Mouse (Mus musculus): ENCODE results near the gene Pappa2.

Pappa2 gene

GRCm38 (mm10) chr1:158910661-158911060 is 69.6 kb downstream of the Pappa2 start:
- no peak for DNase-seq (ENCODE audit: low spot score in 2 of 2)

DNA sequence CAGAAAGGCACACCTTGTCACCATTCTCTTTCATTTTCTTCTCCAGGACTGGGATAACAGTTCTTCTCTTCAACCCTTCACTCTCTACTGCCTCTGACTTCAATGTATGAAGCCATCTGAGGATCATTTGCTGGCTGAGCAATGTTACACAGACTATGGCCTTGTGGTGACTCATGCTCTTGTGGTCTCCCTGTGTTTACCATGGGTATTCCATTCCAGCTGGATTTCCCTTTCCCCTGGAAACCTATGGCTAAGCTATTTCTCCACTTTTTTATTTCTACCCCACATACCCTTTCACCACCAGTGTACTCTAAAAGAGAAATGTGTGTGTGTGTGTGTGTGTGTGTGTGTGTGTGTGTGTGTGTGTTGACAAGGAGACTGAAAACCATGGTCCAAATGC is 83.0 kb downstream of the Pappa2 start:
- no peak for DNase-seq (ENCODE audit: low spot score in 2 of 2)

- no peak for DNase-seq (ENCODE audit: low spot score in 2 of 2)
These were observed 85.8 kb downstream of the Pappa2 start for GRCm38 (mm10) chr1:158894441-158894840.

GRCm38 (mm10) chr1:158875487-158875886 is 104.8 kb downstream of the Pappa2 start:
- DNase-seq (ENCODE audit: low spot score in 2 of 2): no peak

GRCm38 (mm10) chr1:158874552-158875077 is 105.7 kb downstream of the Pappa2 start:
- no peak for DNase-seq (ENCODE audit: low spot score in 2 of 2)

GRCm38 (mm10) chr1:158873631-158874030 is 106.7 kb downstream of the Pappa2 start:
- DNase-seq (ENCODE audit: low spot score in 2 of 2): no peak

GRCm38 (mm10) chr1:158871401-158871800 is 108.9 kb downstream of the Pappa2 start:
- no peak for DNase-seq (ENCODE audit: low spot score in 2 of 2)

DNA sequence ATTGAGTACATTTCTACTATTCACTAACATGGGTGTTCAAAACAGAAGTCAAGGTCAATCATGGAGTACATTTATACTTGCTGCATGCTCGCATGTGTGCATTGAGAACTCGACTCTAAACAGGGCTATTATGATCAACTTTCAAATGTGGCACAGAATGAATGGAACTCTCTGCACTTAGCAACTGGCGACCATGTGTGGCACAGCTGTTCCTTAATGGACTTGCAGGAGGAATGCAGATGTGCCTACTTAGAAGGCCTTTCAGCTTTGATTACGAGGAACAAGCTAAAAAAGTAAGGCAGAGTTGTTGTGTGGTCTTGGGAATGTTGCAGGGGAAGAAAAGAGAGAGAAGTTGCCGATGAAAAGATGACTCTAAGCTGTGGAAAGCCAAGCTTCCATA is 120.1 kb downstream of the Pappa2 start:
- no peak for DNase-seq (ENCODE audit: low spot score in 2 of 2)

DNA sequence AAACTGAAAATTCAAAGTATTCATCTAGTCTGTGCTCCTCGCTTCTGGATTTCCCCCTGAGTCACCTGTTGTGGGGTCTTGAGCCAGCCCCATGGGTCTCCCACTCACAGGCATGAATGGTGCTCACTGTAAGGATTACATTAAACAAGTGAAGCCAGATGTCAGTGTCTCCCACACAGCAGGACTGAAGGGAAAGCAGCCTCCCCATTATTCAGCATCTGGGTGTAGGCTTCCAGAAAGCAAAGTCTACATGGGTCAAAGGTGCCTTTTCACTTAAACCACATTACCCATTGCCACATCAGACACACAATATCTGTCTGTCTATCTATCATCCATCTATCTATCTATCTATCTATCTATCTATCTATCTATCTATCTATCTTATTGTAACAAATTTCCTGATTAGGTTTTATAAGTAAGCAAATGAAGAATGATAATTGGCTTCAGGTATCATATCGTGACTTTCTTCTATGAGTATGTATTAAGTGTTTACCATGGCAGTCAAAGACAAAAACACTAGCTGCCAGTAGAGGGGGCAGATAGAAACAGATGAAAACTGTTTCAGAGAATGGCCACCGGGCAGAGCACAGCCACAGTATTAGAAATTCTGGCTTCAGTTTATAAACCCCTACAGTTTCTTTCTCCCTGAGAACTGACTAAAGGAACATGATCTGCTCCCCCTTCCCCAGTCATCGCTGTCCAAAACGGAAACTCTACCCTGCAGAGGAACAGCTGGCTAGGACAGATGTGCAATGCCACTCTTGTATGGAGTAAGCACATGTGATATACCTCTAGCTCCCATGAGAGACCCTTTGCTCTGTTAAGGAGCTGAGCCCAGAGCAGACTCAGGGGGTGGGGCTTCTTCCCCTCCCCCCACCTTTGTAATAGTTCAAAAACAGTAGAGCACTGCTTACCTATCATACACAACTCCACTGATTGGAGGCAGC is 126.1 kb downstream of the Pappa2 start:
- no peak for DNase-seq (ENCODE audit: low spot score in 2 of 2)

GRCm38 (mm10) chr1:158852836-158853567 is 127.3 kb downstream of the Pappa2 start:
- no peak for DNase-seq (ENCODE audit: low spot score in 2 of 2)

- no peak for DNase-seq (ENCODE audit: low spot score in 2 of 2)
These were observed 129.8 kb downstream of the Pappa2 start for GRCm38 (mm10) chr1:158850459-158850858.

- DNase-seq (ENCODE audit: low spot score in 2 of 2): no peak
These were observed 135.7 kb downstream of the Pappa2 start for GRCm38 (mm10) chr1:158844604-158845003.

GRCm38 (mm10) chr1:158837151-158837550 is 143.1 kb downstream of the Pappa2 start:
- no peak for DNase-seq (ENCODE audit: low spot score in 2 of 2)

GRCm38 (mm10) chr1:158830152-158830551 is 150.1 kb downstream of the Pappa2 start:
- DNase-seq (ENCODE audit: low spot score in 2 of 2): no peak

DNA sequence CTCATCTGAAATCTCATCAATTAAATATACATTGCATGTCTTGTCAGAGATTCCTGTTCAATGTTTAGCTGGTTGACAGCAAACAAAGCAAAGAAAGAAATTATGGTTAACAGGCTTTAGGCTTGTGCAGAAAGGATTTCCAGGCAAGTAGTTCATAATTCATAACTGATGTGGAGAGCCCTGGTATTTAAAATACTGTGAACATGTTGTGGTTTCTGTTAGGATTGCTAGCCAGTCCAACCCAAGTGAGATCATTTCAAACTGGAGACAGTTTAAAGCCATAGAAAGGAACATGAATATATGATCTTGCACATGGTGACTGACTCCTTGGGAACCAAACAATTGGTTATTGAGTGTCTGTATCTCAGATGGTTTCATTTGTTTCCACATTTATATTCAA is 152.4 kb downstream of the Pappa2 start:
- DNase-seq (ENCODE audit: low spot score in 2 of 2): no peak

GRCm38 (mm10) chr1:158819676-158820075 is 160.6 kb downstream of the Pappa2 start:
- DNase-seq (ENCODE audit: low spot score in 2 of 2): no peak

DNA sequence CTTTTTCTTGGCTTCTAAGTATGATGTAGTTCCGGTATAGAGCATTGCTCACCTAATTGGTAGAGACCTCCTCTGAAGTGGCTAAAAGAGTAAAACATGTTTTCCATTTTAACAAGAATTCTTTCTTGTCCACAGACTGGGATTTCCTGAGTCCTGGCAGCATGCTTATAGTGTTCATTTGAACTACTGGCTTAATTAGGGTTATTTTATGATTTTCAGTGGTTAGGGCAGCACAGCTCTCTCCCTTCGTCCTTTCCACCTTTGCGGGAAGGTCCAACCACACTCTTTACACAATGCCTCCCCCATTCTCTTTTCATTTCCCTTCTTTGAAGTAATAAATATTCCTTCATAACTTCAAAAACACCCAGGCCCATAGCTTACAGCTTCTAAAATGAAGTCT is 163.8 kb downstream of the Pappa2 start:
- no peak for DNase-seq (ENCODE audit: low spot score in 2 of 2)

GRCm38 (mm10) chr1:158811887-158812286 is 168.4 kb downstream of the Pappa2 start:
- DNase-seq (ENCODE audit: low spot score in 2 of 2): no peak

DNA sequence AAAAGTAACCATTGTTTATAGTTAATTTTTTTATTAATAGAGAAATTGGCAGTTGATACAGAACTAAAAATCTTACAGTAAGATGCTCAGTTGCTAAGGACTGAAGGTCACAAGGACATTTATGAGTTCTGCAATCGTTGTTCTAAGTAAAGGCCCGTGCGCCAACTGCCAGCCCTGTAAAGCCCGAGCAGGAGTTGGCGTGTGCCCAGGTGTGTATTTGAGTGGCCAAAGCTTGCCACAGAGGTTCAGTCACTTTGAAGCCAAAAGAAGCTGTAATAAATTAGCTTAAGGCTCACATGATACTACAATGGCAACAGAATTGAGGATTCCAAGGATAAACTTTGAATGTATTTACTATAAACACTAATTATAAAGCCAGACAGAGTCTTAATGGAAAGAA is 204.8 kb downstream of the Pappa2 start:
- DNase-seq (ENCODE audit: low spot score in 2 of 2): no peak

DNA sequence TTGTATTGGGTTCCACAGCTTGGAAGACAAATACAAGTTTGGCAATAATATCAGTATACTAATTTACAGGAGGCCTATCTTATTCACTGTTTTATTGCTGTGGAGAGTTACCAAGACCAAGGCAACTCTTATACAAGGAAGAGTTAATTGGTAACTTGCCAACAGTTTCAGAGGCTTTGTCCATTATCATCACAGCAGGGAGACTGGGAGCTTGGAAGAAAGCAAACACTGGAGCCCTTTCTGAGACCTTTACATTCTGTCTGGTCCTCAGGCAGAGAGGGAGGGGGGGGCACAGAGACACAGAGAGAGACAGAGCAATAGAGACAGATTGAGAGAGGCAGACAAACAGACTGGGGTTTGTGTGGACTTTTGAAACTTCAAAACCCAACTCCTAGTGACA is 207.2 kb downstream of the Pappa2 start:
- no peak for DNase-seq (ENCODE audit: low spot score in 2 of 2)

- no peak for DNase-seq (ENCODE audit: low spot score in 2 of 2)
These were observed 209.5 kb downstream of the Pappa2 start for GRCm38 (mm10) chr1:158770756-158771155.

- no peak for DNase-seq (ENCODE audit: low spot score in 2 of 2)
These were observed 210.1 kb downstream of the Pappa2 start for GRCm38 (mm10) chr1:158770036-158770655.

Data from frontal cortex, postnatal 10 days (tissue).